Mouse (Mus musculus) heart, postnatal 0 days (tissue): ENCODE data around the gene Olfr13. TPM values are rescaled to one million over a fixed set of nuclear protein-coding genes. Genes with fewer than 3 reads are reported as not detected.
"Not testable (repeated sequence)": the region's sequence is repeated elsewhere in the genome, so short reads cannot be mapped to it uniquely, and the experiment has no call there.

Source experiments
- ATAC-seq: fragments of 200-750 bp; cut with Nextera tagmentation; 2 replicates; pipeline ENCODE4 v1.8.0; 2017; ENCODE audit warnings: low read depth, moderate number of reproducible peaks, moderate library complexity; ENCODE audit not compliant: insufficient read depth
- DNase-seq: peaks from one replicate; pipeline ENCODE4 v3.0.0-alpha.2; 2016; ENCODE audit warnings: low spot score
- H3K27ac ChIP-seq: fragments of 300-500 bp; sonication (generic); 2 replicates; pipeline ENCODE4 v1.5.1; 2014; ENCODE audit warnings: low read depth, mild to moderate bottlenecking
- H3K27me3 ChIP-seq: fragments of 300-500 bp; sonication (generic); 2 replicates; pipeline ENCODE4 v1.6.1; 2014; ENCODE audit warnings: low read length, mixed read lengths; ENCODE audit not compliant: control insufficient read depth, insufficient read depth
- H3K36me3 ChIP-seq: fragments of 300-500 bp; sonication (generic); replicated peaks from 2 replicates; pipeline ENCODE4 v1.6.1; 2014; ENCODE audit warnings: low read length, mixed read lengths; ENCODE audit not compliant: control insufficient read depth, insufficient read depth
- H3K4me1 ChIP-seq: fragments of 300-500 bp; sonication (generic); 2 replicates; pipeline ENCODE4 v1.6.1; 2014; ENCODE audit warnings: antibody characterized with exemption; ENCODE audit not compliant: control insufficient read depth, insufficient read depth
- H3K4me2 ChIP-seq: fragments of 300-500 bp; sonication (generic); 2 replicates; pipeline ENCODE4 v1.6.1; 2014; ENCODE audit warnings: low read depth, mild to moderate bottlenecking, low read length, moderate library complexity
- H3K4me3 ChIP-seq: fragments of 300-500 bp; sonication (generic); 2 replicates; pipeline ENCODE4 v1.5.1; 2014; ENCODE audit warnings: low read depth, low read length
- H3K9ac ChIP-seq: fragments of 300-500 bp; sonication (generic); replicated peaks from 2 replicates; pipeline ENCODE4 v1.6.1; 2014; ENCODE audit warnings: low read depth, low read length, mixed read lengths
- H3K9me3 ChIP-seq: fragments of 300-500 bp; sonication (generic); replicated peaks from 2 replicates; pipeline ENCODE4 v1.6.1; 2016; ENCODE audit warnings: low read length; ENCODE audit not compliant: control insufficient read depth
- CTCF ChIP-seq: IDR thresholded peaks from 2 replicates; pipeline ENCODE4 v1.5.1; 2016; ENCODE audit warnings: antibody characterized with exemption, control low read depth, low read depth
- EP300 ChIP-seq: IDR thresholded peaks from 2 replicates; pipeline ENCODE4 v1.6.1; 2016; ENCODE audit warnings: antibody characterized with exemption, low read depth
- WGBS: fragments of 180-500 bp; shearing (Covaris S2); extraction: QIAGEN DNeasy Blood & Tissue Kit; methylation state at CpG from one replicate; pipeline ENCODE4 v1.1.7; 2014; 5-methylcytosine and 5-hydroxymethylcytosine counted together
- polyA plus RNA-seq: library from polyadenylated mRNA; unstranded; fragments of >200 nt; fragmentation: Nextera tagmentation; extraction: Ambion mirVana; gene quantifications from 2 replicates; pipeline ENCODE4 v1.2.1, GENCODE M21; 2015
- total RNA-seq: library from RNA; depleted of rRNA; stranded (reverse); fragments of >200 nt; gene quantifications from 2 replicates; pipeline ENCODE4 v1.2.3, GENCODE M21; 2014; ENCODE audit warnings: low replicate concordance; rRNA removed

The Olfr13 gene
- total and polyA plus RNA-seq, 2 experiments from 2014 or later, result not detected

- Histone ChIP-seq H3K9ac (no peak overlapping the region), H3K27ac (no peak overlapping the region), H3K27me3 (no peaks in the 10 kb centered on the region), H3K36me3 (no peaks in the 10 kb centered on the region), H3K4me2 (no peak overlapping the region), H3K4me3 (no peak overlapping the region), H3K9me3 (no peaks in the 10 kb centered on the region), H3K4me1 (no peaks in the 10 kb centered on the region)
- ATAC-seq (no peak), DNase-seq (no peak)
- WGBS, result 47% methylated on average over 2 of the region's 2 CpGs
- TF ChIP-seq CTCF (no peak), EP300 (no peak)
Measured at GRCm38 (mm10) chr6:43205355-43205754, 33.4 kb downstream of the Olfr13 start.

- not testable (repeated sequence) for ATAC-seq, DNase-seq, H3K9me3 ChIP-seq, H3K27ac ChIP-seq, H3K9ac ChIP-seq, H3K4me2 ChIP-seq, H3K36me3 ChIP-seq, H3K27me3 ChIP-seq, H3K4me3 ChIP-seq, H3K4me1 ChIP-seq
Measured at GRCm38 (mm10) chr6:43212873-43213272, 40.9 kb downstream of the Olfr13 start, which contains the start of gene Olfr434. Olfr434 (plus strand) TSS chr6:43213021.

Other genes with a start within 250 kb of the Olfr13 start
- not detected in 2 replicates for gene Olfr444, start 223.1 kb upstream of the Olfr13 start, total RNA-seq
- gene Olfr444, start 223.1 kb upstream of the Olfr13 start, polyA plus RNA-seq, result not detected in 2 replicates
- not detected in 2 replicates for gene Olfr441, start 65.8 kb upstream of the Olfr13 start, total RNA-seq
- gene Olfr441, start 65.8 kb upstream of the Olfr13 start, polyA plus RNA-seq, result not detected in 2 replicates
- not detected in 2 replicates for gene Olfr237-ps1, start 25.6 kb upstream of the Olfr13 start, total RNA-seq
- not detected in 2 replicates for gene Olfr237-ps1, start 25.6 kb upstream of the Olfr13 start, polyA plus RNA-seq
- not detected in 2 replicates for gene Olfr437, start 8.9 kb upstream of the Olfr13 start, total RNA-seq
- not detected in 2 replicates for gene Olfr437, start 8.9 kb upstream of the Olfr13 start, polyA plus RNA-seq
- gene Olfr435, start 25.0 kb downstream of the Olfr13 start, total RNA-seq, result not detected in 2 replicates
- not detected in 2 replicates for gene Olfr435, start 25.0 kb downstream of the Olfr13 start, polyA plus RNA-seq
- not detected in 2 replicates for gene Olfr434, start 40.9 kb downstream of the Olfr13 start, total RNA-seq
- gene Olfr434, start 40.9 kb downstream of the Olfr13 start, polyA plus RNA-seq, result not detected in 2 replicates
- gene Olfr47, start 59.4 kb downstream of the Olfr13 start, total RNA-seq, result not detected in 2 replicates
- not detected in 2 replicates for gene Olfr47, start 59.4 kb downstream of the Olfr13 start, polyA plus RNA-seq
- 9.1 and 13.7 TPM in 2 replicates for gene Arhgef5, start 93.4 kb downstream of the Olfr13 start, total RNA-seq
- 3.6 and 5.1 TPM in 2 replicates for gene Arhgef5, start 93.4 kb downstream of the Olfr13 start, polyA plus RNA-seq
- not detected in 2 replicates for gene Nobox, start 137.4 kb downstream of the Olfr13 start, total RNA-seq
- gene Nobox, start 137.4 kb downstream of the Olfr13 start, polyA plus RNA-seq, result not detected in 2 replicates